Mouse (Mus musculus) hindbrain, embryonic 16.5 days (tissue): ENCODE data around the gene Izumo2. TPM values are rescaled to one million over a fixed set of nuclear protein-coding genes. Genes with fewer than 3 reads are reported as not detected.

ENCODE experiments used
- ATAC-seq: fragments of 200-750 bp; cut with Nextera tagmentation; 2 replicates; pipeline ENCODE4 v1.8.0; 2017; ENCODE audit warnings: moderate TSS enrichment, moderate library complexity
- H3K27ac ChIP-seq: fragments of 300-500 bp; sonication (generic); 2 replicates; pipeline ENCODE4 v1.5.1; 2014; ENCODE audit warnings: low read depth, mild to moderate bottlenecking, control low read depth, low read length, moderate library complexity
- H3K27me3 ChIP-seq: fragments of 300-500 bp; sonication (generic); replicated peaks from 2 replicates; pipeline ENCODE4 v1.6.1; 2014; ENCODE audit warnings: low read length; ENCODE audit not compliant: control insufficient read depth, insufficient read depth
- H3K36me3 ChIP-seq: fragments of 300-500 bp; sonication (generic); 2 replicates; pipeline ENCODE4 v1.6.1; 2014; ENCODE audit warnings: mild to moderate bottlenecking, low read length, moderate library complexity, mixed read lengths; ENCODE audit not compliant: control insufficient read depth, insufficient read depth
- H3K4me1 ChIP-seq: fragments of 300-500 bp; sonication (generic); 2 replicates; pipeline ENCODE4 v1.6.1; 2014; ENCODE audit warnings: low read depth, low read length; ENCODE audit not compliant: control insufficient read depth, insufficient read depth
- H3K4me2 ChIP-seq: fragments of 300-500 bp; sonication (generic); 2 replicates; pipeline ENCODE4 v1.6.1; 2014; ENCODE audit warnings: mild to moderate bottlenecking, low read length, control low read depth, moderate library complexity
- H3K4me3 ChIP-seq: fragments of 300-500 bp; sonication (generic); 2 replicates; pipeline ENCODE4 v1.5.1; 2014; ENCODE audit warnings: mild to moderate bottlenecking, low read length, control low read depth, moderate library complexity
- H3K9ac ChIP-seq: fragments of 300-500 bp; sonication (generic); 2 replicates; pipeline ENCODE4 v1.6.1; 2014; ENCODE audit warnings: low read depth, mild to moderate bottlenecking, control low read depth, low read length, moderate library complexity
- H3K9me3 ChIP-seq: fragments of 300-500 bp; sonication (generic); 2 replicates; pipeline ENCODE4 v1.6.1; 2014; ENCODE audit warnings: mild to moderate bottlenecking, low read length, moderate library complexity; ENCODE audit not compliant: control insufficient read depth
- WGBS: fragments of 180-500 bp; shearing (Covaris S2); extraction: QIAGEN DNeasy Blood & Tissue Kit; methylation state at CpG from one replicate; pipeline ENCODE4 v1.1.7; 2014; 5-methylcytosine and 5-hydroxymethylcytosine counted together
- polyA plus RNA-seq: library from polyadenylated mRNA; unstranded; fragments of >200 nt; fragmentation: Nextera tagmentation; extraction: Ambion mirVana; gene quantifications from 2 replicates; pipeline ENCODE4 v1.2.1, GENCODE M21; 2015

Izumo2 gene
- polyA plus RNA-seq, 1 experiment from 2014 or later = not detected

DNA sequence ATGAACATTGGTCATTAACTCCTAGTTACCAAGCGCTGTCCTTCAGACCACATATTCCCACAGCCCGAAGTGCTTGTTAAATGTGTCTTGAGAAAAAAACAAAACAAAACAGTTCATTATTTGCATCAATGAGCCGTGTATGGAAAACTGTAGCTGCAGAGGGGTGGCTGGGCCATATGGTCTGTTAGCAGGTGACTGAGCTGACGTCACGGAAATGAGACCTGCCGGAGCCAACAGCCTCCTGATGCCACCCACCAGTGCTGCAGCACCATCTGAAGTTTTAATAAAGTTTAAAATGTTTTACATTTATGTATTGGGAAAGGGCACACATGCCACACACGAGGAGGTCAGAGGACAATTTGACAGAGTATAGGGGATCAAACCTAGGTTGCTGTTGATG lies 19.2 kb upstream of the Izumo2 start:
- no peaks in the 10 kb centered on the region for H3K27me3 ChIP-seq
- no peak overlapping the region for H3K9ac ChIP-seq
- H3K36me3 ChIP-seq = no peaks in the 10 kb centered on the region
- no peaks in the 10 kb centered on the region for H3K9me3 ChIP-seq
- ATAC-seq = no peak
- H3K4me1 ChIP-seq = peaks cover 3% of the 10 kb centered on the region; the same call in 1 of the 2 replicates
- no peak overlapping the region for H3K27ac ChIP-seq
- H3K4me2 ChIP-seq = no peak overlapping the region
- 86% methylated on average over 7 of the region's 7 CpGs for WGBS
- no peak overlapping the region for H3K4me3 ChIP-seq

DNA sequence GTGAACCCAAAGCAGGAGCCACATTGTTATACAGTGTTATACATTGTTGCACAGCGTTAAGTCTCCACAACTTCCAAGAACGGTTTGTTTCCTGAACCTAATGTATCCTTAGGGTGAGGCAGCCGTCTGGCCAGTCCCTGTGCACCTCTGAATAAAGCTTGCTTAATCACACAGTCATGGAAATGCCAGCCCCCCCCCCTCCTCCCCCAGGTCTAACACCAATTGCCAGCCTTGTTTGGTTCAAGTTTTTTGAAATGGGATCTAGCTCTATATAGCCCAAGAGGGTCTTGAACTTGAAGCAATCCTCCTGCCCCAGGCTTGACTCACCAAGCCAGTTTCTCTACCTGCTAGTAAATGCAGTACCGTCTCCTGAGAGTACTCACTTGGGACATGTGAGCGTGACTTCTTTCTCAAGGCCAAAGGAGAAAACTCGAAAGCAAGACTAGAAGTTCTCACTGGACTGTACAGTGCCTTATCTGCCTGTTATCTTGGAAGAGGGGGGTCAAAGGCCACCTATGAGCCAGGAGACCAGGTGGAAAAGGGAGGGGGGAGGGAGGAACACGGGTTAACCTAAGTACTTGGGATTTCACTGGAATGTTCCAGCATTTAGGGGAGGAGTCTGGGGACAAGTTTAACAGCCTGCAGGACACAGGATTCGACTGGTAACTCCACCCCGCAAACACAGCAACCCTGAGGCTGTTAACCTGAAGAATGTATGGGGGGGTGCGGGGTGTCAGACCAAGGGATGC lies 14.9 kb upstream of the Izumo2 start:
- H3K9me3 ChIP-seq = no peaks in the 10 kb centered on the region
- no peaks in the 10 kb centered on the region for H3K27me3 ChIP-seq
- H3K27ac ChIP-seq = no peak overlapping the region
- H3K36me3 ChIP-seq = no peaks in the 10 kb centered on the region
- no peak overlapping the region for H3K4me3 ChIP-seq
- 78% methylated on average over 10 of the region's 10 CpGs for WGBS
- H3K9ac ChIP-seq = no peak overlapping the region
- H3K4me2 ChIP-seq = no peak overlapping the region
- H3K4me1 ChIP-seq = peaks cover 7% of the 10 kb centered on the region
- ATAC-seq = no peak

DNA sequence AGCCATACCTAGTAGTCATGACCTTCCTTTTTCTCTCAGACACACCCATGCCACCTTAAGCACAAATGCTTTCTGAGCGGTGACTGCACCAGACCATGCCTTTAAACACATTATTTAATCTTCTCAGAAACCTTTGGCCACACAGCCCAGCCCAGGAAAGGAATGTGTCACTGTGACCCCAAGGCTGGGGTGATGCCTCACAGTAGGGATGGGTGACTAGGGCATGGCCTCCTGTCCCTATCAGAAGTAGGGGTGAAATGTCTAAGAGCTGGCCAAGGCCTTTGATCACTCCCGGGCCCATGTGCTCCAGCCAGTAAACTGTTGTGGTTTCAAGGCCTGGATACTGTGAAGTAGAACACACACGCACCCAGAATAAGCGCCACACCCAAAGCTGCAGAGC lies 13.3 kb upstream of the Izumo2 start:
- ATAC-seq = no peak
- H3K4me1 ChIP-seq = peaks cover 7% of the 10 kb centered on the region
- no peak overlapping the region for H3K4me3 ChIP-seq
- 90% methylated on average over 4 of the region's 4 CpGs for WGBS
- H3K4me2 ChIP-seq = no peak overlapping the region
- no peaks in the 10 kb centered on the region for H3K9me3 ChIP-seq
- no peak overlapping the region for H3K27ac ChIP-seq
- H3K9ac ChIP-seq = no peak overlapping the region
- H3K36me3 ChIP-seq = no peaks in the 10 kb centered on the region
- no peaks in the 10 kb centered on the region for H3K27me3 ChIP-seq

DNA sequence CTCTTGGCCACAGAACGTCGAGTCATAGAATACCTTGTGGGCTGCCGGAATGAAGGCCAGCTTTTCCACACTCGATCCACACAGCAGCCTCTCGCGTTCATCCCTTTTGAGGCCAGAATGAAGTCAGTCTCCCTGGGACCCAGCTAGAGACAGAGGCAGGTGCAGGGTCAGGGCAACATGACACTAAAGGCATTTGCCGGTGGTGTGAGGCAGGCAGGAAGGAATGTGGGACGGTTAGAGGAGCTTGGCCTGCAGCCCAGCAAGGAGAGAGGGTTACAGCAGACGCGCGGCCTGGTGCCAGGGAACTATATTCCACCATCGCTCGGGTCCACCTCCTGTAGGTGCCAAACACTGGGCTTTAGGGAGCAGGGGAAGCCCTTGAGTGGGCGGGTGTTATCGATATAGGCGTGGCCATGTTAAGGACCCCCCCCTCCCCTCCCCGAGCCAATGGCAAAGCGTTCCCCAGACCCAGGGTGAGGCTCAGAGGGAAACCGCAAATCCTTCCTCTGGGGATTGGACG lies 11.3 kb upstream of the Izumo2 start:
- Histone ChIP-seq H3K4me3 (no peak overlapping the region), H3K9me3 (no peaks in the 10 kb centered on the region), H3K36me3 (no peaks in the 10 kb centered on the region), H3K27me3 (no peaks in the 10 kb centered on the region), H3K27ac (no peak overlapping the region), H3K4me1 (peaks cover 7% of the 10 kb centered on the region), H3K4me2 (0 out of 2 replicates have a peak overlapping the region, but pooled peaks have one; percentile 4), H3K9ac (no peak overlapping the region)
- 14% methylated on average over 20 of the region's 20 CpGs for WGBS
- ATAC-seq = no peak

DNA sequence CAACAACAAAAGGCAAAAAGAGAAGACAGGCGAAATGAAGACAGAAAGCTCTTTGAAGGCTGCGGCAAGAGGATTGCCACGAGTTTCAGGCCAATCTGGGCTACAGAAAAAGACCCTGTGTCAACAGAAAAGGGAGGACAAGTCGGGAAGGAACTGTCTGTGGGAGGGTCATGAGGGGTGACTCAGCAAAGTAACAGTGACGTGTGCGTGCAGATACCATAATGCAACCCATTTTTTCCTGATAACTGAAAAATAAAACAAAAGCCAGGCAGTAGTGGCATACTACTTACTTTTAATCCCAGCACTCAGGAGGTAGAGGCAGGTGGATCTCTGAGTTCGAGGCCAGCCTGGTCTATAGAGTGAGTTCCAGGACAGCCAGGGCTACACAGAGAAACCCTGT lies 10.6 kb upstream of the Izumo2 start:
- no peaks in the 10 kb centered on the region for H3K27me3 ChIP-seq
- H3K4me3 ChIP-seq = no peak overlapping the region
- no peaks in the 10 kb centered on the region for H3K36me3 ChIP-seq
- no peak overlapping the region for H3K9ac ChIP-seq
- no peak overlapping the region for H3K4me2 ChIP-seq
- ATAC-seq = no peak
- H3K4me1 ChIP-seq = peaks cover 7% of the 10 kb centered on the region
- H3K9me3 ChIP-seq = no peaks in the 10 kb centered on the region
- H3K27ac ChIP-seq = no peak overlapping the region
- WGBS = 72% methylated on average over 7 of the region's 7 CpGs

DNA sequence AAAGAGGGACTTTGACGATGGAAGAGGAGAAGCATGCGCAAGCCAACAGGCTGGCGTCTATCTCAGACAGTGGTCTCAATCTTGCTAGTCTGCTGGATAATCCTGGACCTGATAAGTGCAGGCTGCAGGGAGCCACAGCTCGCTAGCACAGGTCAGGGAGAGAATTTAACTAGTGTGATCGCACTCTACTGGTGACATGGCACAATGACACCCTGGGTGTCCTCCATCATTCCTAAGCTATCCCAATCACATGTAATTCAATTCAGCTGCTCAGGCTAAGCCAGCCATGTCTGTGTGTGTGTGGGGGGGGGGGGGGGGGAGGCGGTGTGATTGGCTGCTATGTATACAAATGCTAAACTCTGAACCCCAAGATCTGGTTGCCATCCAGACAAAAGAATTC lies 6.6 kb upstream of the Izumo2 start:
- Histone ChIP-seq H3K4me2 (no peak overlapping the region), H3K27ac (no peak overlapping the region), H3K36me3 (no peaks in the 10 kb centered on the region), H3K9me3 (no peaks in the 10 kb centered on the region), H3K4me3 (no peak overlapping the region), H3K9ac (no peak overlapping the region), H3K27me3 (no peaks in the 10 kb centered on the region), H3K4me1 (peaks cover 7% of the 10 kb centered on the region)
- 8% methylated on average over 6 of the region's 6 CpGs for WGBS
- ATAC-seq = peak; percentile 75

DNA sequence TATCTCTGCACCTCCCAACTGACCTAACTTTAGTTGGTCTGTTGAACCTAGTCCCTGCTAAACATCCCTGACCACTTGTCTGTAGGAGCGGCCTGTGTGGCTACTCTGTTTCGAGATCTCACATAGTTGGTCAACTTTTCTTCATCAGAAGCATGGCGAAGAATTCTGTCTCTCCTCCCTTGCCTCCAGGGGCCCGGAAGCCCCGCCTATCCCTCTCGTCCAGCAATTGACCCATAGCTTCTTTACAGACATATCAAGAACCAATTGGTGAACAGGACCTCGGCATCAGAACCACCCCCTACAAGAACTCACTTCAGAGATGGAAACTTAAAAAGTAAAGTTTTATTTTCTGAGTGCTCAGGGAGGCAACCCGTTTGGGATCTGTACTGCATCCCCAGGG lies 5.6 kb upstream of the Izumo2 start:
- Histone ChIP-seq H3K9ac (no peak overlapping the region), H3K27ac (no peak overlapping the region), H3K9me3 (no peaks in the 10 kb centered on the region), H3K4me3 (no peak overlapping the region), H3K36me3 (no peaks in the 10 kb centered on the region), H3K27me3 (no peaks in the 10 kb centered on the region), H3K4me2 (no peak overlapping the region), H3K4me1 (no peaks in the 10 kb centered on the region)
- ATAC-seq = no peak
- 80% methylated on average over 8 of the region's 8 CpGs for WGBS

DNA sequence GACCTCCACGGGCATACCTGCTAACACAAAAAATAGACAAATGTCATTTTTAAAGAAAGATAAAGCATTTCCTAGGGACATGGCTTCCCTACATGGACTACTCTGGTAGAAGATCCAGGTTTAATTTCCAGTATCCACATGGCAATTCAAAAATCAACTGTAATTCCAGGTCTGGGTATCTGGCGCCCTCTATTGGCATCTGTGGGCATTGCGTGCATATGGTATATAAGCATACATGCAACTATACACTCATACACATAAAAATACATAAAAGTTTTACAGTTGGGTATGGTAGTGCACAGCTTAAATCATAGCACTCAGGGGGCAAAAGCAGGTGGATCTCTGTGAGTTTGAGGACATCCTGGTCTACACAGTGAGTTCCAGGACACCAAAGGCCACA lies 4.2 kb upstream of the Izumo2 start:
- ATAC-seq = no peak
- Histone ChIP-seq H3K4me3 (no peak overlapping the region), H3K4me2 (no peak overlapping the region), H3K9ac (no peak overlapping the region), H3K27me3 (no peaks in the 10 kb centered on the region), H3K36me3 (no peaks in the 10 kb centered on the region), H3K4me1 (no peaks in the 10 kb centered on the region), H3K9me3 (no peaks in the 10 kb centered on the region), H3K27ac (no peak overlapping the region)
- 60% methylated on average over 3 of the region's 3 CpGs for WGBS

DNA sequence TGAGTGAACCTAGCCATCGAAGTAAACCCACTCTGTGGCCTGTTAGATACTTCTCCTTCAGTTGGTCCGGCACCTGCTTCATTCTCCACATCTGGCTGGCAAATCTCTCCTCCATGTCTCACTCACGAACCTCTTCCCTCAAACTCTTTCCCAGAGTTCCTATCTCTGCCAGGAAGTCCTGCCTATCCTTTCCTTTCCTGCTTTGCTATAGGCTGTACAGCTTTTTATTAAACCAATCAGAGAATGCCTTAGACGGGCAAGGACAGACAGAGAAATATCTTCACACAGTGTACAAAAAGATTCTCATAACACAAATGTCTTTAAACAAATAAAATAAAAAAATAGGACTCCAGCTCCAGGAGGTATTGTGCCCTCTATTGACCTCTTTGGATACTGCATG lies 3.5 kb upstream of the Izumo2 start:
- H3K27me3 ChIP-seq = no peaks in the 10 kb centered on the region
- 91% methylated on average over 4 of the region's 4 CpGs for WGBS
- H3K4me1 ChIP-seq = no peaks in the 10 kb centered on the region
- no peaks in the 10 kb centered on the region for H3K36me3 ChIP-seq
- H3K9ac ChIP-seq = no peak overlapping the region
- H3K27ac ChIP-seq = no peak overlapping the region
- H3K4me3 ChIP-seq = no peak overlapping the region
- no peaks in the 10 kb centered on the region for H3K9me3 ChIP-seq
- H3K4me2 ChIP-seq = no peak overlapping the region
- ATAC-seq = no peak
